Mouse (Mus musculus) layer of hippocampus, adult 9-11 months (tissue): ENCODE data around the gene Zfp704.
A peak's percentile ranks its signal among the peaks of the same experiment; 100 is the strongest.

ENCODE experiments used
- DNase-seq: peaks from one replicate; pipeline ENCODE4 v3.0.0; 2022

Gene Zfp704

DNA sequence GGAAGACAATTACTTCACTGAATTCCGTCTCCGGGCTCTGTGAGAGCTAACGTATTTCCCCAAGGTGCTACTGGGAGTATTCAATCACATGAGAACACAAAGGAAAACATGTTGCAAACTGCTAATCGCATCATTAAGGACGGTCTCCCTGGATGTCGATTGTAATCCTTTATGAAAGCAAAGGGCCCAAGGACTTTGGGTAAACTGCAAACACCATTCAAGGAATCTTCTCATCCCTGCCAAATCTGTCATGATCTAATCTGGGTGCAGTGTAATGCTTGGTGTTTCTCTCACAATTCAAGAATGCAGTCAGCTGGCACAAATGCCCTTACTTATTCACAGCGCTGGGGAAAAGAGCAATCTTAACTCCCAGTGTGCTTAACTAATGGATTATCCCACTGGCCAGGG, 96.2 kb downstream of the Zfp704 start:
- no peak for DNase-seq

DNA sequence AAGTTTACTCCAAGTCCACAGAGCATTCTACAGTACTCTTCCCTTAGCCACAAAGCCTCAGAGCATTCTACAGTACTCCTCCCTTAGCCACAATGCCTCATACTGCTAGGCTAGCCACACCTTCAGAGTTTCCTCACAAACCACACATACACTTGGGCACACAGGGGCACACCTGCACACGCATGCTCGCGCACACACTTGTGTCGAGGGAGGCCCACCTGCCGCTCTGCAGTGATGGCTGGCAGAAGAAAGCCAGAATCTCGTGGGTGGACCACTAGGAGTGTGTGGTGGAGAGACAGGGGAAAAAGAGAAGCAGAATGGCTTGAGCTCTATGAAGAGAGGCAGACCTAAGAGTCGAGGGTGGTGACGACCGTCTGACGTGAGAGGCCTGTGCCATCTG, 97.7 kb downstream of the Zfp704 start:
- no peak for DNase-seq

DNA sequence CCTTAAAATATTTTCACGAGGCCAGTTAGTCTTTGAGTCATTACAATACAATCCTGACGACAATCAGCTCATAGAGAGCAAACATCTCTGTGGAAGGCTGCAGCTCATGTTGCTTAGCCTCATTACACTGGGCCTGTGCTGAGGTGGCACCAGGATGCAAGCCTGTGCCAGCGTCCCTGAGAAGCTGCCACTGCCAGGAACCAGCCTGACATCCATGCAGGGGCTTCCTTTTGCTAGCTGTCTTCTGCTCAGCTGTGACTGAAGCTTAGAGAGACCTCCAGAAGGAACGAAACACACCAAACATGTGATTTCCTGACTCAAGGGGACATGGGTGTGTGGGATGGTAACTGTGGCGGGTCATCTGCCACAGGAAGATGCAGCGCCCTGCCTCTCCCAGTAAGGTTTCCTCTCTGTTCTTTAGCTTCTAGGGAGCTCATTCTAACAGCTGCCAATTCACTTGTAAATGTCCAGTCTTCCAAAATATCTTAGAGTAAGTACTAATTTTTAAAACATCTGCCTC, 104.1 kb downstream of the Zfp704 start:
- peak; percentile 24 for DNase-seq

DNA sequence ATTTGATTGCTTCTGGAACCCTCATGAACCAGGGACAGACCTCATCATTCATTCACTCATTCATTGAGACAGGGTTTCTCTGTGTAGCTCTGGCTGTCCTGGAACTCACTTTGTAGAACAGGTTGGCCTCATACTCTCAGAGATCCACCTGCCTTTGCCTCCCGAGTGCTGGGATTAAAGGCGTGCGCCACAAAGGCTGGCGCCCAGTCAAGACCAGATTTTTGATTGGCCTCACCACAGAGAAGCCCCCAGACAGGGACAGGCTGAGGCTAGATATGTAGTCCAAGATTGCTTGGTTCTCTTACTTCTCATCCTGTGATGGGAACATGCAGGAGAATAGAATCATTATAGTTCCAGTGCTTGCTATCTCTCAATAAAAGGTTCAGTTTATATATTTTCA, 105.5 kb downstream of the Zfp704 start:
- no peak for DNase-seq

DNA sequence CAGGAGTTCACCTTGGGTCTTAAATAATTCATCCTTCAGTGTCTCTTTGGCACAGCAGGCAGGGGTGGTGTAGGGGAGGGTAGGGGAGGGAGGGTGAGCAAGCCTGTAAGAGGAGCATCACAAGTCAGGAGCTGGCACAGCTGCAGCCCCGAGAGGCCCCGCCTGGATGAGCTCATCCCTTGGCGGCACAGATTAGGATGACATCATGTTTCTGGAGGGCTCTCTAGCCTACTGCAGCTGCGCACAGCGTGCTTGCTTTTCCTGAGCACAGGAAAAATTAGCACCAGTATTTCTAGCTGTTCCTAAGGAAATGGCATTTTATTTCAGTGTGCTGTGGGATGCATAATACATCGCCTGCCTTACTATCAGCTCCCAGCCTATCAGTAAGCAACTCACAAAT, 109.2 kb downstream of the Zfp704 start:
- DNase-seq: peak; percentile 97

DNA sequence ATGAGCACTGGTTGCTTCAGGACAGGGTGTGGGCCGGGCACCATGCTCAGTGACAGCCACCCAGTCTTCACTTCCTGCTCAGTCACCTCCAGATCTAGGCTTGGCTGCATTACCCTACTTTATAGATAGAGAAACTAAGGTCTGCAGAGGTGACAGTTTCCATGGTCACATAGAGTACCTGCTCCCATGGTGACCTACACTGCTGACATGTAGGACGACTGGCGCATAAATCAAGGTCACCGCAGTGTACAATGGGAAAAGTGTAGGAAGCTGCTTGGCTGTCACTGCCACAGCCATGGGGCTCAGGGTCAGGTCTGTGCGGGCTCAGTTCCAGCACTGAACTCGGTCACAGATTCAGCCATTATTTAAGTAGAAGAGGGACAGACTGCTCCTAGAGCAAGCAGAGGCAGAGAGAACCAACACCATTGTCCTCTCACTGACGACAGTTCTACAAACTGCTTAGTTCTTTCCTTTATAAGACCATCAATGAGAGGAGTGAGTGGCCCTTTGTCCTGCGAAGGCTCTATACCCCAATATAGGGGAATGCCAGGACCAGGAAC, 109.8 kb downstream of the Zfp704 start:
- peak; percentile 46 for DNase-seq

DNA sequence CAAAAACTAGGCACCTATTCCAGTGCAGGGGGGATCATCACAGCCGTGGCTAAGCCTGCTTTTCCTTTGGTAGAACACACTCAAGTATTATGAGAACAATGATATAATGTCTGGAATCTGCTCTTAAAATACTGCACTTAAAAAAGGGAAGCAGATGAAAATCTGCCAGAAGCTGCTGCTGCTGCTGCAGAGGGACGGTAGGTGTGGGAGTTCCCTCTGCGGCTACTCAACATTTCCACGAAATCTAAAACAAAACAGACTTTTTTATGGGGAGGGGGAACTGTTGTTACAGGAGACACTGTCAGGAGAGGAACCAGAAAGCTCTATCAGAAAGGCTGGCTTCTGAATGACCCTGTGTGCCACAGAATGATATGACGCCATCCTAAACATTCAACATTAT, 110.4 kb downstream of the Zfp704 start:
- peak; percentile 21 for DNase-seq

DNA sequence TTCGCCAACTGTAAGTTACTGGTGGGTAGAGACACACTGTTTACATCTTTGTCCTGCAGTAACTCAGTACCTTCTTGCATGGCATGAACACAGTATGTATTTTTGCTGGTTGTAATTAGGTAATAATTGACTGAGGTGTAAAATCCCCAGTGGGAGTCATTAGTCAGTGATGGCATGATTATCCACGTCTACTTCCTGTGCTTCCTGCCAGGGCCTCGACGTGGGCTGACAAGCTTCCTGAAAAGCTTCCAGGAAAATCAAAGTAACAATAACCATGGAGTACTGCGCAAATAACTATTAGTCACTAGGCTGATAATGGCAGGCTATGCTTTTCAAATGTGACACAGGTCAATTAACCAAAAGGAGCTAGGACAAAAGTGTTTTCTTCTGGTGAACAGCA, 112.6 kb downstream of the Zfp704 start:
- DNase-seq: no peak

DNA sequence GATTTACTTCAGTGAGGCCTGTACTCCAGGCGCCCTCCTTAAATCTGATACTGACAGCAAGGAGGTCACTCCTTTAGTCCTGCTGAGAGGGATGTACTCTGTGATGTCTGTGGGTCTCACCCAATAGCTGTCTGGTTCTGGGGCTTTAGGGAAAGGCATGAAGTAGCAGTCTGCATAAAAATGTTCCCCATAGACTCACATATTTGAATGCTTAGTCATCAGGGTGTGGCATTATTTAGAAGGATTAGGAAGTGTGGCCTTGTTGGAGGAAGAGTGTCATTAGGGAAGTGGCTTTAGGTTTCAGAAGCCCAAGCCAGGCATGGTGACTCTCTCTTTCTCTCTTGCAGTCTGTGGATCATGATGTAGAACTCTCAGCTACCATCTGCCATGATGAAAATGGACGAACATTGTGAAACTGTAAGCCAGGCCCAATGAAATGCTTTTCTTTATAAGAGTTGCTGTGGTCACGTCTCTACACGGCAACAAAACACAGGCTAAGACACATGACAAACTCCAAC, 118.1 kb downstream of the Zfp704 start:
- DNase-seq: no peak

DNA sequence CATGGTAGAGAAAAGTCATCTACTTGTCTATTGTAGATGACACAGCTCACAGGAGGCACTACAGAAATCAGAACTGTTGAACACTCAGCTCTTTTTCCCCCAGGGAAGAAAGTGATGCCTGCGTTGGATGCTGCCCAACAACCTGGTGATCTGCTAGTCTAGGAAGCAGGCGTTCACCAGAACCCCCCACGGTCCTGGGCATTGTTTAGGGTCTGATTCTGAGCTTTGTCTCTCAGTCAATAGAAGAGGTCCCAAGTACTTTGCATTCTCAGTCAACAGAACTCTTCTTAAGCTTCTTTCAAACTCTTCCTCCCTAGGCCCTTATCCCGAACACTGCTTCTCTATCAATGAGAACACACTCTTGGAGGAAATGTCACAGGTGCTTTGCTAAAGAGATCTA, 122.2 kb downstream of the Zfp704 start:
- no peak for DNase-seq

DNA sequence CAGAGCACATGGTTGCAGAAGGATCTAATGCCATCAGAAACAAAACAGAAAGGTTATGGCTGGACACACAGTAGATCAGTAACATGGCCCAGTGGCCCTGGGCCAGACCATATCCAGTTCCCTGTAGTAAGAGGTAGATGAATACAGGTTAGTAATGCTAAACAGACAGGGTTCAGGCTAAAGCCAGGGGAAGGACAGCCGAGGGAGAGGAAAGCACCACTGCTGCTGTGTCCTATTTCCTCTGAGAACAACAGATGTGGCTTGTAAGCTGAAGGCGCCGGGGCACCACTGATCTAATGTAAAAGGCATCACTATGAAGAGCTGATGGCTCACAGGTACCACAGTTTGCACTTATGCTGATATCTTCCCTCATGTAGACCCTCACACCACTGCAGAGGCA, 124.4 kb downstream of the Zfp704 start:
- no peak for DNase-seq

DNA sequence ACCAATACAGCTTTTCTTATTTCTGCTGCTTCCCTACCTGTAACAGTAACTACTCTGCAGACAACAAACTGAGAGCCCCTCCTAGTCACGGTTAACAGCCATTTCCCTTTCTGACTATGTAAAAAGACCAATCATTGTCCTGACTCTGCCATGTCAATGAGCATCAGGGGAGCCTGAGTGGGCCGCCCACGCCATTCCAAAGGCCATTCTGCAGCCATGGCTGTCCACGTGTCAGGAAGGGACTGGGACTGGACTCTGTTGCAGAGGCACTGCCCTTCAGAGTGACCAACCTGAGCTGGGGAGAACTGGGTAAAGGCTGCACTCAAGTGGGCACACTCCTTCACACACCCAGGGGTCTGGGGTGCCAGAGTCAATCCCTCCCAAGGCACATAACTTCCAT, 127.9 kb downstream of the Zfp704 start:
- no peak for DNase-seq

DNA sequence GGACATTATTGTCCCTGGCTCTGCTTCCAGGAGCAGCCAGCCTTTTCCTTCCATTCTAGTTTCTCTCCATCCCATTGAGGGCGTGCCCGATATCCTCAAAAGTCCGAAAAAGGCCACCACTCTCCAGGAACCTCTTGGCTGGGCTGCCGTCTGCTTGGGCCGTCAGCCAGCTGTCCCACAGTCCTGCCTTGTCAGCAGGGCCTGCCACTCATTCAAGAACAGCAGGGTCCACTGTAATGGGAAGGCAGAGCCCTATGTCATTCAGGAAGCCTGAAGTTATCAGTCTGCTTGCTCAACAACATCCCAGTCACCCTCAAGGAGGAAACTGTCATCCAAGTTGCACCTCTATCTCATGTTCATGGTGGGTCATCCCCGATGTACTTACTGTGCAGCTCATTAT, 128.5 kb downstream of the Zfp704 start:
- DNase-seq: peak; percentile 24

DNA sequence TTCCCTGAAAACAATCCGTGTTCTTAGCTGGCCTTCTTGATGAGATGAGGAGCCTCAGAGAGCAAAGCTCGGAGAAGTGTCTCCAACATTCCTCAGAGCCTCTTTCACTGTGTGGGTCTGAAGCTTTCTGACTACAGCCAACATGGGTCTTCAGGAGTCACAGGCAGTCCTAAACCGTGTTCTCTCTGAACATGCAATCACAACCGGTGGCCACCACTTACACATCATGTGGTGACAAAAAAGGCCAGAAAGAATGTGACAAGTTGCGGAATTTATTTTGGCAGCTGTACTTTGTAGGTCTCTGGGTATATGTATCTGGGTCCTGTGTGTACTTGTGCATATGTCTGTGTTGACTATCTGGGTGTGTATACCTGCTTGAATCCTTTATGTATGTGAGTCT, 128.9 kb downstream of the Zfp704 start:
- DNase-seq: no peak

DNA sequence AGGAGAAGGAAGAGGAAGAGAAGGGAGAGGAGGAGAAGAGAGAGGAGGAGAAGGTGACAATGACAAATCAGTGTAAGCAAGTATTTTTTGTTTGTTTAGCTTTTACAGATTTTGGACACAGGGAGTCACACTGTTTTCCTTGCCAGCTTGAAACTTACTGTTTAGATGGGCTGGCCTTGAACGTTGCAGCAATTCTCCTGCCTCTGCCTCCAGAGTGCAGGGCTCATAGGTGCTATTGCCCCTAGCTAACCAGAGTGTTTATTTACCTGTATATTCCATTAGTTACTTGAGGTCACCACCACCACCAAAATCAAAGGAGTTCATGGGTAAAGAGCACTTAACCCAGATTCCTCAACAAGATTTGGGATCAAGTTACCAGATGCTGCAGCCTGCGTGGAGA, 132.5 kb downstream of the Zfp704 start:
- no peak for DNase-seq

DNA sequence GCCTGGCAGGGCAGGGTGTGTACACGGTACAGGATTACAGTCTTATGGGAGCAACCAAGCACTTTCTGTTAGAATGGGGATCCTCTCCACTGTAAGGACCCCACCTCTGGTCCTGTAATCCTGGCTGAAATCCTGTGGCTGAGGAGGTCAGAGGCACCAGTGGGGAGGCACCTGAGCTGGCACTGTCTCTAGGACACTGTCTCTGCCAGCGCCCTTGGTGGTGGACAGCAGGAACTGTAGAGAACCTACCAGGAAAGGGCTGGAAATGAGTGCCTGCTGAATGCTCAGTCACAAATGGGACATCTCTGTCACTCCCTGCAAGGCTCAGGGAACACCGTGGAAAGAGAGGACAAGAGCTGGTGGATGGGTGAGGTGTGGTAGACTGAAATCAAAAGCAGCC, 133.5 kb downstream of the Zfp704 start:
- no peak for DNase-seq

DNA sequence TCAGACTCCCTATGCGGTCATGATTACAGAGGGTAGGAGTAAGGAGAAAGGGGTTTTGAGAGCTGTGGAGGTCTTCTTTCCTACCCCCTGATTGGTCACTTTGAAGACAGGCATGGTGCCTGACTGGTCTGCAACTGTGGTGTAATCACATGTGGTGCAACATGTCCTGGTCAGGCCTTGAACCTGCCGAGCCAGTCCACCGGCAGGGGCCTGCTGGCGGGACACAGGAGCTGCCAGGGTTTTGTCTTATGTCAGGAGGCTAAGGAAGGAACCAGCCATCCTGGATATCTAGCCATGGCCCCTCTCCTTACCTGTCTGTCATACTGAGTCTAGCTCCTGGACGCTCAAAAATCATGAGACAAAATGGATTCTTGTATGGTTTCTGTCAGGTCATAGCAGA, 134.4 kb downstream of the Zfp704 start:
- DNase-seq: no peak

DNA sequence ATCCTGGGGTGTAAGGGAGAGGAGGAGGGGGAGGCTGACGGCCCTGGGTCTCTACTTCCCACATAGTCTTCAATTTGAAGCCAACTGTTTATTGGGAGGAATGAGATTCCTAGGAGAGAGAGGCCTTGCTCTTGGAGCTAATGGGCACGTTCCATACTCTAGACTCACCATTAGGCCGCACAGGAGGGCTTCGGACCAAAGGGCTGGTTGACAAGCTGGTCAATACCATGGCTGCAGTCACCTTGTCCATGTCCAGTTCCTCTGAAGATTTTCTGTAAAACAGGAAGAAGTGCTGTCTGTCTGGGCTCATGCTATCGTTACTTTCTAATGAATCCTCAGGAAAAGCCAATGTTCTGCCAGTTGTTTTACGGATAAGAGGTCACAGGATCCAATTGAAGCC, 135.6 kb downstream of the Zfp704 start:
- DNase-seq: no peak

DNA sequence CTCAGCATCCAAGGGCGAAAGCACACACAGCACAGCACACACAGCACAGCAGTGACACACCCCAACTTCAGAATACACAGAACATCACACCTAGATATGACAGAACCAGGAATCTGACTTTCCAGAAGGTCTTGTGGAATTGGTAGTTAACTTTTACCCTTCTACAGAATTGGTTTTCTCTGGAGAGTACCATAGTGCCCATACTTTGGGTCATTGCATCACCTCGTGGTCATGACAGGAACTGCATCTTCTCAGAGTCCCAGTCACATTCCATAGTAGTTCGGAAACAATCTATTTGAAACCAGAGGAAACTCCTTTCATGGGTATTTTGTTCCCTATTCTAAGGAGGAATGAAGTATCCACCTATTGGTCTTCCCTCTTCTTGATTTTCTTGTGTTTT, 143.6 kb downstream of the Zfp704 start:
- DNase-seq: peak; percentile 25

DNA sequence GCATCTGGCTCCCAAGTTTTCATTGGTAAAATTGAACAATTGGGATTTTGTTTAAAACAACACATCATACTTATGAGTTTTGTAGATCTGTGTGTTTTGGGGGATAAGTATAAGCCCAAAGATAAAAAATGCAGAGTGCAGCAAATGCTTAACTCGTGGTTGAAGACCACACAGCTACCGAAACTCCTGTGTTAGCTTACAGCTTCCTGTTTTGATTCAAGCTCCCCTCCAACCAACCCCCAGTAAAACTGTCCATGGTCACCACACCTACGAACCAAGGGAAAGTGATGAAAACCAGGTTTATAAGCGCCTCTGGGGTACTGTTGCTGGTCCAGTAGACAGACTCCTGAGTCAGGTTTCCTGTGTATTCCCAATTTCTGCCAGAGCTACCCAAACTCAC, 144.2 kb downstream of the Zfp704 start:
- DNase-seq: no peak

DNA sequence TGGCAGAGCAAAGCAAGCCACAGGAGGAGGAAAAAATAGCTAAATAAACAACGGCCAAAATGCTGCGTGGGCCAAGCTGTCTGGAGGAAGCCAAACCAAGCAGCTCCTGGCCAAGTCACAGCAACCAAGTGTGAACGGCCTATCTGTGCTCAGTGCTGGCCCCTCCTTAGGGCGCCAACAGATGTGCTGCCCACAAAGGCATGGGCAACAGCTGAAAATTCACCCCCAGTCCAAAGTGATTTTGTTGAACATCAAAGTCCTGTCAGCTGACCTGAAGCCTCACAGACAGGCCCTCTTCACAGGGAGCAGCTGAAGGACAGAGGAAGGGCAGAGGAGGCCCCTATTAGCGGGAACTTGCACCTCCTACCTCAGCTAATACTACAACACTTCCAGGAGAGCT, 148.2 kb downstream of the Zfp704 start:
- DNase-seq: peak; percentile 20

DNA sequence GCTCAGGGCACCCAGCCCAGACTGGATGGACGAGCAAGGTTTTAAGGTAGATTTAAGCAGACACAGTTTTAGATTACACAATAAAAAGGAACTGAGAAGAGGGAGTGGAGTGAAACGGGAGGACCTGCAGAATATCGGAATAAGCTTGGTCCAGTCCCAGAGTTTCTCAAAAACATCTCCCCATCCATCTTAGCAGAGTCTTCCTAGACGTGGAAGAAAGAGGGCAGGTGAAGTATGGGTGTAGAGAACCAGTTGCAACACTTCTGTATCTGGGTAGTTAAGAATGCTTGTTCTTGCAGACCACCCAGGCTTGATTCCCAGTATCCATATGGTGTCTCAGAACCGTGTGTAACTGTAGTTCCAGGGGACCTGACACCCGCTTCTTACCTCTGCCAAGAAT, 149.6 kb downstream of the Zfp704 start:
- no peak for DNase-seq

DNA sequence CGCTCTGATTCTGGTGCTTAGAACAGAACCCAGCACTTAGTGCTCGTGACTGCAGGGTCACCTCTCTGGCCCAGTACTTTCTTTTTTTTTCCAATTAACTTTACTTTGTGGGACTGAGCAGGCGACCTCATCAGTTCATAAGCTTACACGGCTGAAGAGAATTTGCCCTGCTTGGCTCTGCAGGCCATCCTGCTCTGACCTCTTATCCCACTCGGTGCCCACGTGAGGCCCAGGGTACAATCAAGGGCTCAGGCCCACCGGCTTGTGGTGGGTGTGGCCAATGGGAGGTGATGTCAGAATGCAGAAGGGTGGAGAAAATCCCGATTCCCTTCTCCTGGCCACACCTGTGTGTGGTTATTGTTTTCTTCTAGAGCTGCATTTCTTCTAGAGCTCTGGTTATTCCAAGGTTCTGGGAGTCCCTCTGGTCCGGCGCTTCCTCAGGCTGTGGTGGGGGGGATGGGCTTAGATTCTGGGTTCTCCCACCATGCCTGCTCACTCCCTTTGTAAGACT, 153.4 kb downstream of the Zfp704 start:
- no peak for DNase-seq

DNA sequence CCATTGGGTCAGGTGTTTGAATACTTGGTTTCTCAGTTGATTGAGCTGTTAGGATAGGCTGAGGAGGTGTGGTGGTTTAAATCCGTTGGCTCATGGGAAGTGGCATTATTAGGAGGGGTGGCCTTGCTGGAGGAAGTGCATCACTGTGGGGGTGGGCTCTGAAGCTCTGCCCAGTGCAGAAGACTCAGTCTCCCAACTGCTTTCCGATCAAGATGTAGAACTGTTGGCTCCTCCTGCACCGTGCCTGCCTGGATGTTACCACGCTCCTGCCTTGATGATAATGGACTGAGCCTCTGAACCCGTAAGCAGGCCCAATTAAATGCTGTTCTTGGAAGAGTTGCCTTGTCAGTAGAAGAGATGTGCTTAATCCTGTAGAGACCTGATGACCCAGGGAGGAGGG, 154.5 kb downstream of the Zfp704 start:
- no peak for DNase-seq
